Mouse (Mus musculus) retina, embryonic 14.5 days (tissue): ENCODE data around the gene Zfp641.

Experiments
- DNase-seq: peaks from one replicate; pipeline ENCODE4 v3.0.0-alpha.2; 2015; ENCODE audit warnings: low spot score

Gene Zfp641

DNA sequence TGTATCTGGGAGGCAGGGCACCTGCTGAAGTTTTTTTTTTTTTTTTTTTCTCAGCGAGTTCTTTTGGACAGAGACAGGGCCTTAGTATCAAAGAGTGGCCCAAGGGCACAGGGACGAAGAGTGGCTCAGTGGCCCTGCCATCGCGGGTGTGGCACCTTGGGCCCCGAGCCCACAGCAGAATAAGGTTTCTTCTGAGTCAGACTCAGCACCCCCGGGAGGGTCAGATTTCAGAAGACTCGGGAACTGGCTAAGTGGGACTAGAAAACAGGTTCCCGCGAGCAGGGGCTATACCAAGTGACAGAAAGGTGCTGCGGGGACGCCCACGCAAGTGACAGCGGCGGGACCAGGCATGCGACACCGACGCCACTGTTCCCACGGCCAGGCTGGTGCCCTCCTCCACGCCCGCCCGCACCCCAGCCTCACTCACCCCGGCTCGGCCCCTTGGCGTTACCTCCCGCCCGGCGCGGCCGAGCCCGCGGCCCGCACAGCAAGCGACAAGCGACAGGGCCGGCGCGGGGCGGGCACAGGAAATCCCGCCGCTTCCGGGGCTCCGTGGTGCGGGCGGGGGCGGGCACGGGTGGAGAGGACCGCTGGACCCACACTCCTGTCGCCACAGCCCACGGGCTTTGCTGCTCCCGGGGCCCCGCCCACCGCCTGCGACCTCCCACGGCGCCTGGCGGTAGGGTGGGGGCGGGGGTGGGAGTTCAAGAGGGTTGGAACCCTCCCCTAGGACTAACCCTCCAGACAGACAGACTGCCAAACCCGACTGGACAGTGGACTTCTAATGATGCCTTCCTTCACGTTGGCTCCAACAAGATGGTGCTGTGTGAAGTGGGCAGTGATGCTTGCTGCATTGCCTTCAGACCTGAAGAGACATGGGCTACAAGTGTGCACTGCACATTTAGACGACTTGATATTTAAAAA is at the start of gene Zfp641:
Gene Zfp641 (minus strand): TSS at position 534 of the 924 bp plus-strand sequence.
- DNase-seq: peak; percentile 53

DNA sequence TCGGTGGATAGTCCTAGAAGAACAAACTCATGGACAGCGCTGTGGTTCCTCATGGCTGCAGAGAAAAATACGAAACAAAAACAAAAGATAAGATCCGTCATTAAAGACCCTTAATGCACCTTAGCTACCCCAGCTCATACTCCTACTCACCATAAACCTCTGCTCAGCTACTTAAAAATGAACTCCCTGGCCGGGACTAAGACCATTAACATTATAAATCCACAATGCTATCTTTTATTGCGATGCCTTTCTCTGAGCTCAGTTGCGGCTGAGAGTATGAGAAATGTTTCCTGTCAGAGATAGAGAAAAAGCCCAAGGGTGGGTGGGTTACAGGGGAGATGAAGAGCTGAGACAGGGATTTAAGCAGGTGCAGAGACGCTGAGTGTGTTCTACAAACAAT is 44.9 kb upstream of the Zfp641 start, which contains the start of gene Olfr284:
Gene Olfr284 (minus strand): TSS at position 101 of the 400 bp plus-strand sequence.
- DNase-seq: no peak

DNA sequence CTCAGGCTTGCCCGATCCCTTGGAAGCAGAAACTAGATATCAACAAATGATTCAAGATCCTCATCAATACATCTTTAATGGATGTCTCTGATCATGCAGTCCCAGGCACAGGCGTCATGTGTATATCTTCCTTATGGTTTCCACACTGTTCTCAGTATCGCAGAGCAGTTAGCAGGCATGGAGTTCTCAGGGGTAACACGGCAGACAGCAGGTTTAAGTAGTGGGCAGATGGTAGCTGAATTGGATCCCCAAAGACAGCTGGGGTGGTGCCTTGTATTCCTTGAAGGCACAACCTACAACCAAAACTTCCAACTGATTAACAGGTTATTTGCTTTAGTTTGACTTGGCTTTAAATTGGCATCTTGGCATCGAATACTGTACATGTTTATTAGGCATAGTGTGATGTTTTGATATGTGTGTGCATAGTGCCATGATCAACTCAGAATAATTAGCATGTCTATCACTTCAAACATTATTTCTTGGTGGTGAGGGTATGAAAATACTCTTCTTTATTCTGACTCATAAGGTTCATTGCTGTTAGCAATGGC is 21.3 kb upstream of the Zfp641 start, which contains the start of gene Olfr285:
Gene Olfr285 (minus strand): TSS at position 177 of the 548 bp plus-strand sequence.
- DNase-seq: no peak

DNA sequence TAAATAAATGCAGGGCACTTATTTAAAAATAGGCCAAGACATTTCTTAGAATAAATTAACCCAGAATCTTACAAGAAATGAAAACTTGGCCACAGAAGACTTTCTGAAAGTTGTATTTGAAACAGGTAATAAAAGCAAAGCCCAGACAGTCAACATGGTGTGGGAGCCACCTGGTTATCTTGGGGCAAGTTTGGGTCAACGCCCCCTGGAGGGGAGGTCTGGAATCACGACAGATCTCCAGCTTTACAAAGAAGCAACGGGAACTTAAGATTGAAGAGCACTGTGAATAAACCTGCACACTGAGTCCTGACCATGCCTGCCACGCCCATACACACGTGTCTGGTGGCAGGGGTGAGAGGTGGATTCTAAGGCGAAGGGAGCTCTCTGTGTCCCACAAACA is 19.7 kb upstream of the Zfp641 start:
- DNase-seq: no peak

DNA sequence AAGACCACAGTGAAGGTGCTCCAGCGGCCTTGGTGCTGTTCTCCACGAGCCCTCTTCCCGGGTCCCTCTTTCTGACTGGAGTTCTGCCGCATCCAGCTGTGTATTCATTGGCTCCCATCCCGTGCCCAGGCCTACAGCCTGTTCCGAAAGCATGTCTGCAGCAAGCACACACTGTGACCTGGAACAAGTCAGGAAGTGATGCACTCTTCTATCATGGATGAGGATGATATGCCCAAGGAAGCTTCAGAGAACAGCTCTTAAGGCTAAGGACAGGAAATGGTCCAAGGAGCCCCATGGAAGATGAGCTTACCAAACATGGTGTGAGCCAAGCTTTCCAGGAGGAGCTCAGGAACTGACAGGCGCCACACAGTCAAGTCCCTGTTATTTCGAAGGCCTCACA is 2.3 kb downstream of the Zfp641 start:
- DNase-seq: no peak

DNA sequence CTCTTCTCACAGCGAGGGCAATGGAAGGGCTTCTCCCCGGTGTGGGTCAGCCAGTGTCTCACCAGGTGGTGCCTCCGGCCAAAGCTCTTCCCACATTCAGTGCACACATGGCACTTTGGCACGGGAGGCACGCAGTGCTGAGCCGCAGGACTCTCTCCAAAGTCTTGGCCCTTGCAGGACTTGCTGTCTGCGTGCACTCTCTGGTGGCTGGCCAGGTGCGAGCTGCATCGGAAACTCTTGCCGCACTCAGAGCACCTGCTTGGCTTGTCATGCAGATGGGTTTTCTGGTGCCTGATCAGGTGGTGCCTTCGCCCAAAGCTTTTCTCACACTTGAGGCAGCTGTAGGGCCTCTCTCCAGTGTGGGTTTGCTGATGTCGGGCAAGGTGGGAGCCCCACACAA is 7.4 kb downstream of the Zfp641 start:
- DNase-seq: no peak

DNA sequence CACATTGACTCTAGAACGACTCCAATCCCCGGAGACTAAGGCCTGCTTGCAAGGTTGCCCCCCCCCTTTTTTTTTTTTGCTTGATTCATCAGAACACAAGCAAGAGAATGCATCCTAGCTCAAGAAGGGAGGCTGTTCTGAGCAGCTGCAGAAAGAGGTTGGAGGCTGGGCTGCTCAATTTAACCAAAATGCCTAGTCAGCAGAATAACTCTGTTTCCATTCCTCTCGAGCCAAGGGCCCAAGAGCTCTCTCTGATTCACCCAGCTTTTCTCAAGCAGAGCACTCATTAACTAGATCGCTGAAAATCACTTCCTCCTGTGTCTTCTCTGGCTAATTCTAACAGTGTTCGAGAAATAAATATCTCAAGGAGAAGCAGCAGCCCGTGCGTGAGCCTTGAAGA is 9.5 kb downstream of the Zfp641 start:
- DNase-seq: no peak

DNA sequence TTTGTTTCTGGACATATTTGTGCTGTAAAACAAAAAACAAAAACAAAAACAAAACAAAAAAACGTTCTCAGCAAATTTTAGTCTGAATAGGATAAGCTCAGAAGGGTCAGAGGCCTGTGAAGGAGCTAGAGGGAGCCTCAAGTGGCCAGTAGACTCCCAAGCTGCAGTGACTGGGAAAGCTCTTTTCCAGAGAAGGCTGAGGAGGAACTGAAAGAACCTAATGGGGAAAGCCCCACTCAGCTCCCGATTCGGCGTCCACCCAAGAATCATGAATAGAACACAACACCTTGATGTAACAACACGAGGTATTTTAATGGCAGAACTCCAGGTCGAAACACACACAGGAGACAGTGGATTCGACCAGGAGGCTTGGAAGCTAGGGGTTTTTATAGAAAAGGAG is 38.2 kb downstream of the Zfp641 start:
- DNase-seq: no peak

DNA sequence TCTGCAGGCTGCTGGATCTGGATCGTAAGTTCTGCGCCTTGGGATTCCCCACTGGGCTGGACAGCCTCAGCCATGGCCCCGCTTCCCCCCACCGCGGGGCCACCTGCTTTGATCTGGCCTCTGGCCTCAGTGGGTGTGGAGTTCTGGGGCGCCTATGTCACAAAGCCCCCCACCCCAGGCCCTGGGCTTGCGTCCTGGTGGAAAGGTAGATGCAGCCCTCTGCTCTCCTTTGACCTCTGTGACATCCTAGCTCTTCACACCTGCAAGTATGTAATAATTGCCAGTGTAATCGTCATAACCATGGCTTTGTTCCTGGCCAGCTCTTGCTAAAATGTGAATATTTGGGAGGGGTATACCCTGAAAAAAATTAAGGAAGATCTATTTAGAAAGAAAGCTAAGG is 38.8 kb downstream of the Zfp641 start, which contains the start of gene H1fnt:
Gene H1fnt (minus strand): TSS at position 101 of the 400 bp plus-strand sequence.
- DNase-seq: no peak

DNA sequence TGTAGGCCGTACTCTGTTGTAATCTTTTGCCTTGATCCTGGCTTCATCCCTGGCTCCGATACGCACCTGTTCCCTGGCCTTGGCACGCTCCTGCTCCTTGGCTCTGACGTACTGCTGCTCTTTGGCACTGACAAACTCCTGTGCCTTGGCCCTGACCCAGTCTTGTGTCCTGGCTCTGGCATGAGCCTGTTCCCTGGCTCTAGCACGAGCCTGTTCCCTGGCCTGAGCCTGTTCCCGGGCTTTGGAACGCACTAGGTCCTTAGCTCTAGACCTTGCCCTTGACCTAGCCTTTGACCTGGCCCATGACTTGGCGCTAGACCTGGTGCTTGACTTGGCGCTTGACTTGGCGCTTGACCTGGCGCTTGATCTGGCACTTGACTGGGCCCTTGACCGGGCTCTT is 39.7 kb downstream of the Zfp641 start:
- DNase-seq: no peak
